Mouse (Mus musculus): ENCODE results near the gene Csnk1g2. TPM values are rescaled to one million over a fixed set of nuclear protein-coding genes. Genes with fewer than 3 reads are reported as not detected.

The Csnk1g2 gene
- total RNA-seq, 2 experiments from 2014 or later = 31.4 to 50.1 TPM

DNA sequence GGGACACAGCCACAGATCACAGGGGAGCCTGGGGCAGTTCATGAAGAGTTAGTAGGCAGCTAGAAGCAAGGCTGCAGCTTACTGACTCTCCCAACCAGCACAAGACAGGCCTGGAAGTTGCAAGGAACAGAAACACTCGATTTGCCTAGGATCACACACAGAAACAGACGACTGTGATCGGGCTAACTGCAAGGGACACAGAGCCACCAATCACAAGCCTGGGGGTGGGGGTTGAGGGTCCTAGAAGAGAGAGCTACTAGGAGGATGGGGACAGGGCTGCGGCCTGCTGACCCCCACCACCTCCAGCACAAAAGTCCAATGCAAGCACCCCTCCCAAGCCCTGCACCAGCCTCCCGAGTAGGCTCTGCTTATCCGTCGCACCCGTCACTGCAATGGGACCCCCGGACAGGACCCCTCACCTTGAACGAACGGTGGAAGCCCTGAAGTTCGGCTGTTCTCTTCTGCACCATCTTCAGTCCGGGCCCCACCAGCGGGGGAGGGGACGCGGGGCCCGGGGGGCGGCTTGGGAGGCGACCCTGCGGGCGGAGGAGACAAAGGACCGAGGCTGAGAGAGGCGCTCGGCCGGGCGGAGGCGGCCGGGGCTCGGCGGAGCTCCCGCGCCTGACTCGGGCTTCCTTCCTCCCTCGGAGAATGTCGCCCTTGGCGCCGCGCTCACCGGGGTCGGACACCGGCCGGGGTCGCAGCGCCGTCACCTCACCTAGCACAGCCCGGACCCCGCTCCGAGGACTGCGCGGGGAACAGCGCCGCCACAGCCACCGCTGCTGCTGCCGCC is 53.0 kb downstream of the Csnk1g2 start:
- ATAC-seq (replicated peaks; ENCODE audit: low FRiP score, poor library complexity, severe bottlenecking) = no peak

DNA sequence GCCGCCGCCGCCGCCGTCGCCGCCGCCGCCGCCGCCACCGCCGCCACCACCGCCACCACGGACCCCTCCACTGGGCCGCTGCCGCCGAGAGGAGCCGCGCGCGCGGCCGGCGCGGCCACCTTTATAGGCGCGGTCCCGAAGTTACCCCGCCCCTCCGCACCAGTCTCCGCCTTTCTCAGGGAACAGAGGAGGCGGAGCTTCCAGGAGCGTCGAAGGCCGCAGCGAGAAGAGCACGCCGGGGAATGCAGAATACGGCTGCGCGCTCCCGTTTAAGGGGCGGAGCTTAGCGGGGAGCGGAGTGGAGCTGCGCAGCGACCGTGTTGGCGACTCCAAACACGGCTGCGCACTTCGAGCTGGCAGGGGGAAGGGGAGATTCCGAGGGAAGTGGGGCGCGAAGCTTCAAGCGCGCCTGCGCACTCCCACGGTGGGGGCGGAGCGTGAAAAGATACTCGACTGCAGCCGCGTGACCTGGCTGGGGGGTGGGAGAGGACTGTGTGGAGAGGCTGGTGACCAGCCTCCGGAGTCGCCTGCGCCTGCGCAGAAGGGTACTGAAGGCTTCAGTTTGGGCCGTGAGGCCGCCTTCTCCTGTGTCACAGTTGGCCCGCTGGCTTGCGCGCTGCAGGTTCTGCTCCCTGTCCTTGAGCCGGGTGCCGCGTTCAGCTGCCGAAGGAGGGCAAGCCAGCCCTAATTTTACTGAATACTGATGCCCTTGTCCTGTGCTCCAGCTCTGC is 53.7 kb downstream of the Csnk1g2 start:
- peak; percentile 61 for ATAC-seq (replicated peaks; ENCODE audit: low FRiP score, poor library complexity, severe bottlenecking)

DNA sequence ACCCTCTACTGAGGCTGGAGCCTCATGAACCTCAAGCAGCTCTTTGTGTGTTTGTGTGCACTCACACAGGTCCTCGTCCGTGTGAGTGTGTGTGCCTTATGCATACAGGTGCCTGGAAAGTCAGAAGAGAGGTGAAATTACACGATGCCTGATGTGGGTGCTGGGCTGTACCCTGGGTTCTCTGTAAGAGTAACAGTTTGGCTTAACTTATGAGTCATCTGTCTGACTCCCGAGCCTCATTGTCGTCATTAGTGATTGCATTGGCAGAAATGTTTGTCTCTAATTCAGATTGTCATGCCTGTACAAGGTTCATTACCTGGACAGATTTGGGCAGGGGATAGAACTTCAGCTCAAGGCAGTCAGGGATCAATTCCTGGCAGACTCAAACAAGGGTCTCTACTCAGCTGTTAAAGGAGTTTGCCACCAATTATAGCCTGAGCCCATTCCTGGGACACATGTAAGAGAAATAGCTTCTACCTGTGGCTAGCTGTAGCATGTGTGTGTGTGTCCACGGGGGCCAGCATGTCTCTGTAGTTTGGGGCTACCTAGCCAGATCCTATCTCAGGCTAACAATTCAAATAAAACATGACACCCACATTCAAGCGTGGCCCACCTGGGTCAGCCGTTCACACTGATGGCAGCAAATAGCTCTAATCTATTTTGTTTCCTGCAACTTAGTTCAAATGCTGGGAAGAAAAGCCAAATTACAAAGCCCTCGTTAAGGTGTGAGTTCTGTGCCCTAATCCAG is 54.7 kb downstream of the Csnk1g2 start:
- ATAC-seq (replicated peaks; ENCODE audit: low FRiP score, poor library complexity, severe bottlenecking) = 0 out of 2 replicates have a peak, but pooled peaks have one; percentile 2

DNA sequence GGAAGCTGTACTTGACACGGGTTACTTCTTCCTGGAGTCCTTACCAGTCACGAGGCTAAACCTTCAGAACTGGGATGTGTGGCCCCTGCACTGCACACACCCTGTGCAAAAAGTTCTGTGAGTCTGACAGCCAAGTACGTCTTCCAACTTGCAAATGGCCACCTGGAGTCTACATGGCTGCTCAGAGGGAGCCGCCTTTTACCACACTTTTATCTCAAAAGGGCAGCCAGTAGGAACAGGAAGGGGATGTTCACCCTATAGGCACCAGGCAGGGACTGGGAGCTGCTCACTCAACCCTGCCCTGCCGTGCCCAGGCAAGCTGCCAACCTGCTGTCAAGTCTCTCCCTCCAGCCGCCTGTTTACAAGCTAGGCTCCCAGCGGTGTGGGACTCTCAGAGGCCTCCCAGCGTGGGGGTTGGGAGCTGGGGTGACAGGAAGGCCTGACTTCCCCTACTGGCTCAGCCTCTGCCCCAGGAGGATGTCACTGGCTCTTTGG is 55.4 kb downstream of the Csnk1g2 start, which contains the start of gene Mknk2:
Gene Mknk2, minus strand, starts transcription at position 171 of the 495 bp plus-strand sequence.
- ATAC-seq (replicated peaks; ENCODE audit: low FRiP score, poor library complexity, severe bottlenecking) = peak; percentile 66

DNA sequence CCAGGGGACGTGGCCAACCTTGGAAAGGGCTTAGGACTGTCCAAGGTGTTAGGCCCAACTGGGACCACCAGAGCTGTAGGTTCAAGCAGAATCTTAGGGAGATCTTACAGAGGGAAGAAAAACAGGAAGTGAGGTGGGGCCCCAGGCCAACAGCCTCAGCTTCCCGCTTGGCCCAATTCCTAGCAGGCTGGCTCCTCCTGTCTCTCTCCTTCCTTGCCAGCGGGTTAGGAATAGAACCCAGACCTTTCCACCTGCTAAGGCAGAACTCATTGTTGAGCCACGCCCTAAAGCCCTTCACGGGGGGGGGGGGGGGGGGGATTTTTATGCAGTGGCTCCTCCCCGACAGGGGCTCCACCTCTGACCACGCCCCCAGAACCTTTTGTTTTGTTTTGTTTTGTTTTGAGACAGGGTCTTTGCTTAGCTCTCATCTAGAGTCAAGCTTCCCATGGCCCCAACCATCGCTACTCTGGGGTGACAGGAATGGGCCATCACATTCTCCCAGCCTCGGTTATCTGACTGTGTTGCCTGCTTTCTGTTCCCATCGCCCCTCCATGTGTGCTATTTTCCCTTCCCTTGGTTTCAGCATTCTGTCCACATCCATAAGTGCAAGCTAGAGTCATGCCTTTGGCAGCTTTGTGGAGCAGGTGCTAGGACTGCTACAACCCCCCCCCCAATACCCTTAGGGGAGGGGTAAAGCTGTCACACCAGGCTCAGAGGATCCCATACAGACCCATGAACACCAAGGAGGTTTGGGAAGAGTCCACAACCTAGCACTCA is 56.2 kb downstream of the Csnk1g2 start:
- no peak for ATAC-seq (replicated peaks; ENCODE audit: low FRiP score, poor library complexity, severe bottlenecking)

DNA sequence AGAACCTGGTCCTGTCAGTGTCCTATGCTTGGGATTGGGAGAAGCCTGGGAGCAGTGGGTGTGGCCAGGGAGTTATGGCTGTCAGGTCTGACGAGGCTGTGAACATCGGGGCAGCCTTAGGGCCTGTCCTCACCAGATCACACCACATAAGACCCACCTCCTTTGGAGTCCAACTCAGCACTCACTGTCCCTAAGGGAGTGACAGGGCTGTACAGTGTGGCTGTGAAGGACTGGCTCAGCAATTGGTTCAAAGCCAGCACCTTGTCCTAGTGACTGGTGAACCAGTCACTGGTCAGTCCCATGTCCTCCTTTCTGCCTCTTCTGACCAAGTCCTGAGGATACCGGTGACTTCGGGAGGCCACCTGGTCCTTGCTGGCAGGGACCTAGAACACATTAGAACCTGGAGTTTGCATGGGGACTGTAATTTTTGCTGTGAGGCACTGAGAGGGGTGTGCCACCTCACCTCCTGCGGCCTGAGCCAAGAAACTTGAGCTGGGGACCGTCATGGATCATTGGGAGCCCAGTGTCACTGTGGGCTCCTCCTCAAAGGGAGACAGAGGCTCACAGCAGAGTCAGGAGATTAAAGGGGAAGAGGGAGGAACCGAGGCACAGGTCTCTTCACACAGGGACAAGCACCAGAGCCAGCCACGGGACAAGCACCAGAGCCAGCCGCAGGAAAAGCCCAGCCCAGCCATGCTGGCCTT is 57.1 kb downstream of the Csnk1g2 start:
- ATAC-seq (replicated peaks; ENCODE audit: low FRiP score, poor library complexity, severe bottlenecking) = no peak

DNA sequence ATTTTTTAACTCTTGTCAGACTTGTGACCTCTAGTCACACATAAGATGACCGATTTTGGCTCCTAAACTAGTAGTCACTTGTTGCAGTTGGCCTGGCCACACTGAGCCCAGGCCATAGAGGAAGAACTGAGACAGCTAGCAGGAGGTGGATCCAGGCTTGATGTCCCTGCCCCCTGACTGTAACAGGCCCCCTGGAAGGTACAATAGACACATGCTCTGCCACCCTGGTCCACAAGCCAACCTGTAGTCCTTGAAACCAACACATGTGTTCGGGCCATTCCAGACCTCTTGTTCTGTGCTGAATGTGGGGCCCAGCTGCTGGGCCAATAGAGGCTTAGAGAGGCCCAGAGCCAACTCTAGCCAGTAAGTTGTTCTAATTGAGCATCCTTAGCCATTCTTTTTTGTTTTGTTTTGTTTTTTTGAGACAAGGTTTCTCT is 57.6 kb downstream of the Csnk1g2 start:
- ATAC-seq (replicated peaks; ENCODE audit: low FRiP score, poor library complexity, severe bottlenecking) = no peak

DNA sequence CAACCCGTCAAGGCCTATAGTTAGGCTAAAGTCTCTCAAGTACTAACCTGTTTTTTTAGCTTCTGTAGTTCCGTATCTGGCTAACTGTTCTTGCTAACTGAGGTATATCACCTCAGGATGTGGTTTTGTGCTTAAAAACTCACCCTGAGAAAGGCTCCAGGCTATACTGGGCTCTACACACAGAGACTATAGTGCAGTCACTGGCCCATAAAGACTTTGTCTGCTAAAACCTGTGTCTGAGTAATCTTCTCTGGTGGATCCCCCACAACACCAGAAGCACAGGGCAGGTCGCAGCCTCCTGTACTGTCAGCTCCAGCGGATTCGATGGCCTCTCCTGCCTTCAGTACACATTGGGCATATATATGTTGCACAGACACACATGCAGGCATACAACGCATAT is 59.4 kb downstream of the Csnk1g2 start:
- ATAC-seq (replicated peaks; ENCODE audit: low FRiP score, poor library complexity, severe bottlenecking) = no peak

DNA sequence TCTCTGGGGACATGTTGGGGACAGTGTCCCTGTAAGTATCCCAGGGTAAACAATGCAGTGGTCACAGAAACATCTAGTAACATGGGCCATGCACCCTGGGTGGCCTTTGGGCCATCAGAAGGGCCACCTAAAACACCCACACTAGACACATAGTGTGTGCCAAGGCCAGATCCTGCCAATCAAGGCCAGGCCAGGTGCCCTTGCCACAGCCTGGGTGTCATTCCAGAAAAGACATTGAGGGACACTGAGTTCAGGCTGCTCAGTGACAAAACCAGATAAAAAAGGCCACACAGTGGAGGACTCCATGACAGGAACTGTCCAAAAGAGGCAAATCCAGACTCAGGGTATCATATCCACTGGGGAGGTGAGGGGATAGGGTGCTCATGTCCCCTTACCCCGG is 61.0 kb downstream of the Csnk1g2 start:
- ATAC-seq (replicated peaks; ENCODE audit: low FRiP score, poor library complexity, severe bottlenecking) = no peak

DNA sequence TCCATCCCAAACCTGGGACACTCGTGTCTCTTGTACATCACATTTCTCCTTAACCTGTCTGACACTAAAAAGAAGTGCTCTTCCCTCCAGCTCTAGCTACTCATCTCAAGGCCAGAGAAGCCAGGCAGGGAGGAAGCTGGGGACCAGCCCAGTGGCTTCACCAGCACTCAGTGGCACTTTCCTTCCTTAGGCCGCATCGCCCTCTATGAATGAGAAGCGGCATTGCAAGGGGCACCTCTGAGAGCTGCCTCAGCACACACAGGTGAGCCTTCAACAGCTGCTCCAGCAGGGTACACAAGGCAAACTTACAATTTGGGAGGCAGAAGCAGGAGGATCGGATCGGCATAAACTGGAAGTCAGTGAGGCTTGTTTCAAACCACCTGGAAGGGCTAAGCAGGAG is 61.6 kb downstream of the Csnk1g2 start:
- ATAC-seq (replicated peaks; ENCODE audit: low FRiP score, poor library complexity, severe bottlenecking) = peak; percentile 81

DNA sequence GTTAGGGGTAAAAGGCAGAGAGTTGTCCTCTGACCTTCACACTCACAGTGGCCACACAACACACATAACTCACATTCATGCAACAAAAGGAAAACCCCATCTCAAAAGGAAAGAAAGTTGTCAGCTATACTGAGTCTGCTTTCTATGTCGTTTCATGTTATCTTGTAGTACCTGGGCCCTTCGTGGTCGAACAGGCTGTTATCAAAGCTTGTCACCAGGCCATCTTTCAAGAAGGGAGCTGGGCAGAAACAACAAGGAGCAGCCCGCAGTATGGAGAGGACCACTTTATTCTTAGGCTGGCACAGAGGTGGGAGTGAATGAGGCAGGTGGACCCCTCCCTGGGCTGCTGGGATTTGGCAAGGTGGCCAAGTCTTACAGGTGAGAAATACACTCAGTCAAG is 62.3 kb downstream of the Csnk1g2 start:
- peak; percentile 81 for ATAC-seq (replicated peaks; ENCODE audit: low FRiP score, poor library complexity, severe bottlenecking)

DNA sequence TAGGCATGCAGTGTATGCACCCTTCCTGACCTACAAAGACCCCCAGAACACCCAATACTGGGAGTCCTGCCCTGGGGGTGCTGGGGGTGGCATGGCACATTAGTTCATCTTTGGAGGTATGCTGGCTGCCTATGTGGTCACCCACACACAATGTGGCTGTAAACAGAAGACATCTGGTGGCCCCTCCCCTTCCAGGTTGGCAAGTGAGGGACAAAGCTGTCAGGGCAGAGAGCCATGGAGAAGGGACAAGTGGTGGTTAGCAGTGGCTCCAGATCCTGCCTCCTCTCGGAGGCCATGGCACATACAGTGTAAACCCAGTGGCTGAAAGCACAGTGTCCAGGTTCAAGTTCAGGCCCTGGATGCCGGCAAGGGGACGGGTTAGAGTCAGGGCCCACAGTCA is 64.0 kb downstream of the Csnk1g2 start:
- no peak for ATAC-seq (replicated peaks; ENCODE audit: low FRiP score, poor library complexity, severe bottlenecking)

DNA sequence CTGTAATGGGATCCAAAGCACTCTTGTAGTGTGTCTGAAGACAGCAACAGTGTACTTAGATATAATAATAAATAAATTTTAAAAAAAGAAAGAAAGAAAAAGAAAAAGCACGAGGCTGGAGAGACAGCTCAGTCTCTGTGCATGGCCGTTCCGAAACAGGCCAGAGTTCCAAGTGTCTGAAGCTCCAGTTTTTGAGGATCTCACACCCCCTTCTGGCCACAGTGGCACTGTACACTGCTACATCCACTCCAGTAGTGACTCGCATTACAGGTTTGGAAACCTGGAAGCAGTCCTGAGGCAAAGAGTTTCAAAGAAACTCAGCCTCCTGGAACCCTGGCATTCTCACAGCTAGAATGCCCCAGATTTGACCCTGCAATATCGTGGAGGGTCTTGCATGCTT is 65.2 kb downstream of the Csnk1g2 start:
- ATAC-seq (replicated peaks; ENCODE audit: low FRiP score, poor library complexity, severe bottlenecking) = peak; percentile 58

Other genes with a start within 250 kb of the Csnk1g2 start
- gene Mex3d, start 235.2 kb upstream of the Csnk1g2 start, total RNA-seq (2015; ENCODE audit: low replicate concordance) = 1.4 TPM in 1 of 2 replicates, not detected in the other
- gene Mex3d, start 235.2 kb upstream of the Csnk1g2 start, total RNA-seq (2017; ENCODE audit: low replicate concordance) = 6.7 TPM in 1 of 2 replicates, not detected in the other
- gene Mbd3, start 223.3 kb upstream of the Csnk1g2 start, total RNA-seq (2015; ENCODE audit: low replicate concordance) = 33.5 TPM in 2 replicates
- 39.7 and 45.8 TPM in 2 replicates for gene Mbd3, start 223.3 kb upstream of the Csnk1g2 start, total RNA-seq (2017; ENCODE audit: low replicate concordance)
- gene Uqcr11, start 216.0 kb upstream of the Csnk1g2 start, total RNA-seq (2015; ENCODE audit: low replicate concordance) = 65.8 and 80.0 TPM in 2 replicates
- 67.9 and 87.3 TPM in 2 replicates for gene Uqcr11, start 216.0 kb upstream of the Csnk1g2 start, total RNA-seq (2017; ENCODE audit: low replicate concordance)
- 127 and 148 TPM in 2 replicates for gene Tcf3, start 189.2 kb upstream of the Csnk1g2 start, total RNA-seq (2015; ENCODE audit: low replicate concordance)
- 140 and 145 TPM in 2 replicates for gene Tcf3, start 189.2 kb upstream of the Csnk1g2 start, total RNA-seq (2017; ENCODE audit: low replicate concordance)
- gene Onecut3, start 128.0 kb upstream of the Csnk1g2 start, total RNA-seq (2015; ENCODE audit: low replicate concordance) = not detected in 2 replicates
- not detected in 2 replicates for gene Onecut3, start 128.0 kb upstream of the Csnk1g2 start, total RNA-seq (2017; ENCODE audit: low replicate concordance)
- not detected in 2 replicates for gene Atp8b3, start 83.7 kb upstream of the Csnk1g2 start, total RNA-seq (2015; ENCODE audit: low replicate concordance)
- gene Atp8b3, start 83.7 kb upstream of the Csnk1g2 start, total RNA-seq (2017; ENCODE audit: low replicate concordance) = 0.39 TPM in 1 of 2 replicates, not detected in the other
- gene Rexo1, start 61.3 kb upstream of the Csnk1g2 start, total RNA-seq (2015; ENCODE audit: low replicate concordance) = 33.5 and 35.7 TPM in 2 replicates
- gene Rexo1, start 61.3 kb upstream of the Csnk1g2 start, total RNA-seq (2017; ENCODE audit: low replicate concordance) = 16.3 and 25.7 TPM in 2 replicates
- gene Klf16, start 45.5 kb upstream of the Csnk1g2 start, total RNA-seq (2015; ENCODE audit: low replicate concordance) = 8.4 and 9.4 TPM in 2 replicates
- gene Klf16, start 45.5 kb upstream of the Csnk1g2 start, total RNA-seq (2017; ENCODE audit: low replicate concordance) = 9.9 and 14.1 TPM in 2 replicates
- 44.7 and 49.0 TPM in 2 replicates for gene Abhd17a, start 32.5 kb upstream of the Csnk1g2 start, total RNA-seq (2015; ENCODE audit: low replicate concordance)
- gene Abhd17a, start 32.5 kb upstream of the Csnk1g2 start, total RNA-seq (2017; ENCODE audit: low replicate concordance) = 5.5 and 30.7 TPM in 2 replicates
- 8.8 and 10.5 TPM in 2 replicates for gene Scamp4, start 20.0 kb upstream of the Csnk1g2 start, total RNA-seq (2015; ENCODE audit: low replicate concordance)
- 2.3 and 6.9 TPM in 2 replicates for gene Scamp4, start 20.0 kb upstream of the Csnk1g2 start, total RNA-seq (2017; ENCODE audit: low replicate concordance)
- not detected in 2 replicates for gene Adat3, start 20.0 kb upstream of the Csnk1g2 start, total RNA-seq (2015; ENCODE audit: low replicate concordance)
- gene Adat3, start 20.0 kb upstream of the Csnk1g2 start, total RNA-seq (2017; ENCODE audit: low replicate concordance) = 1.4 TPM in 1 of 2 replicates, not detected in the other
- 0.72 and 1.7 TPM in 2 replicates for gene Gm49322, start 16.8 kb upstream of the Csnk1g2 start, total RNA-seq (2015; ENCODE audit: low replicate concordance)
- gene Gm49322, start 16.8 kb upstream of the Csnk1g2 start, total RNA-seq (2017; ENCODE audit: low replicate concordance) = 0.64 and 5.4 TPM in 2 replicates
- 2.9 and 3.8 TPM in 2 replicates for gene Btbd2, start 34.2 kb downstream of the Csnk1g2 start, total RNA-seq (2015; ENCODE audit: low replicate concordance)
- gene Btbd2, start 34.2 kb downstream of the Csnk1g2 start, total RNA-seq (2017; ENCODE audit: low replicate concordance) = 9.2 and 25.3 TPM in 2 replicates
- 78.2 and 83.0 TPM in 2 replicates for gene Mknk2, start 55.3 kb downstream of the Csnk1g2 start, total RNA-seq (2015; ENCODE audit: low replicate concordance)
- 49.4 and 67.6 TPM in 2 replicates for gene Mknk2, start 55.3 kb downstream of the Csnk1g2 start, total RNA-seq (2017; ENCODE audit: low replicate concordance)
- 19.5 and 32.3 TPM in 2 replicates for gene Mob3a, start 79.1 kb downstream of the Csnk1g2 start, total RNA-seq (2015; ENCODE audit: low replicate concordance)
- 9.0 and 25.7 TPM in 2 replicates for gene Mob3a, start 79.1 kb downstream of the Csnk1g2 start, total RNA-seq (2017; ENCODE audit: low replicate concordance)
- 21.4 and 36.4 TPM in 2 replicates for gene Izumo4, start 79.3 kb downstream of the Csnk1g2 start, total RNA-seq (2015; ENCODE audit: low replicate concordance)
- 3.3 and 3.8 TPM in 2 replicates for gene Izumo4, start 79.3 kb downstream of the Csnk1g2 start, total RNA-seq (2017; ENCODE audit: low replicate concordance)
- gene Ap3d1, start 119.4 kb downstream of the Csnk1g2 start, total RNA-seq (2015; ENCODE audit: low replicate concordance) = 42.8 and 69.6 TPM in 2 replicates
- gene Ap3d1, start 119.4 kb downstream of the Csnk1g2 start, total RNA-seq (2017; ENCODE audit: low replicate concordance) = 66.0 and 111 TPM in 2 replicates
- gene Dot1l, start 132.4 kb downstream of the Csnk1g2 start, total RNA-seq (2015; ENCODE audit: low replicate concordance) = 69.6 and 105 TPM in 2 replicates
- 51.7 and 61.7 TPM in 2 replicates for gene Dot1l, start 132.4 kb downstream of the Csnk1g2 start, total RNA-seq (2017; ENCODE audit: low replicate concordance)
- gene Sf3a2, start 175.4 kb downstream of the Csnk1g2 start, total RNA-seq (2015; ENCODE audit: low replicate concordance) = 34.2 and 48.6 TPM in 2 replicates
- gene Sf3a2, start 175.4 kb downstream of the Csnk1g2 start, total RNA-seq (2017; ENCODE audit: low replicate concordance) = 16.8 and 18.1 TPM in 2 replicates
- gene Plekhj1, start 175.8 kb downstream of the Csnk1g2 start, total RNA-seq (2015; ENCODE audit: low replicate concordance) = 71.0 and 81.7 TPM in 2 replicates
- gene Plekhj1, start 175.8 kb downstream of the Csnk1g2 start, total RNA-seq (2017; ENCODE audit: low replicate concordance) = 18.9 and 38.1 TPM in 2 replicates
- not detected in 2 replicates for gene Amh, start 182.4 kb downstream of the Csnk1g2 start, total RNA-seq (2015; ENCODE audit: low replicate concordance)
- gene Amh, start 182.4 kb downstream of the Csnk1g2 start, total RNA-seq (2017; ENCODE audit: low replicate concordance) = not detected in 2 replicates
- not detected in 2 replicates for gene Jsrp1, start 190.7 kb downstream of the Csnk1g2 start, total RNA-seq (2015; ENCODE audit: low replicate concordance)
- not detected in 2 replicates for gene Jsrp1, start 190.7 kb downstream of the Csnk1g2 start, total RNA-seq (2017; ENCODE audit: low replicate concordance)
- 1,470 and 1,566 TPM in 2 replicates for gene Oaz1, start 203.8 kb downstream of the Csnk1g2 start, total RNA-seq (2015; ENCODE audit: low replicate concordance)
- 158 and 259 TPM in 2 replicates for gene Oaz1, start 203.8 kb downstream of the Csnk1g2 start, total RNA-seq (2017; ENCODE audit: low replicate concordance)
- not detected in 2 replicates for gene Lingo3, start 221.2 kb downstream of the Csnk1g2 start, total RNA-seq (2015; ENCODE audit: low replicate concordance)
- gene Lingo3, start 221.2 kb downstream of the Csnk1g2 start, total RNA-seq (2017; ENCODE audit: low replicate concordance) = not detected in 2 replicates
- gene Lsm7, start 232.4 kb downstream of the Csnk1g2 start, total RNA-seq (2015; ENCODE audit: low replicate concordance) = 24.7 and 54.4 TPM in 2 replicates
- gene Lsm7, start 232.4 kb downstream of the Csnk1g2 start, total RNA-seq (2017; ENCODE audit: low replicate concordance) = 75.3 and 78.9 TPM in 2 replicates
- gene Sppl2b, start 232.4 kb downstream of the Csnk1g2 start, total RNA-seq (2015; ENCODE audit: low replicate concordance) = 262 and 270 TPM in 2 replicates
- 283 and 322 TPM in 2 replicates for gene Sppl2b, start 232.4 kb downstream of the Csnk1g2 start, total RNA-seq (2017; ENCODE audit: low replicate concordance)
- gene Tmprss9, start 249.0 kb downstream of the Csnk1g2 start, total RNA-seq (2015; ENCODE audit: low replicate concordance) = 0.72 TPM in 1 of 2 replicates, not detected in the other
- gene Tmprss9, start 249.0 kb downstream of the Csnk1g2 start, total RNA-seq (2017; ENCODE audit: low replicate concordance) = 0.30 TPM in 1 of 2 replicates, not detected in the other

All from erythroid progenitor cell, adult 5-6 weeks (primary cell).